Mouse (Mus musculus) liver, embryonic 14.5 days (tissue): ENCODE measurements around the gene AI593442.

ENCODE experiments used
- CTCF ChIP-seq: IDR thresholded peaks from 2 replicates; pipeline ENCODE4 v1.5.1; 2016; ENCODE audit warnings: antibody characterized with exemption, low read depth, control low read depth
- EP300 ChIP-seq: IDR thresholded peaks from 2 replicates; pipeline ENCODE4 v1.6.1; 2016; ENCODE audit warnings: antibody characterized with exemption, low read depth

DNA sequence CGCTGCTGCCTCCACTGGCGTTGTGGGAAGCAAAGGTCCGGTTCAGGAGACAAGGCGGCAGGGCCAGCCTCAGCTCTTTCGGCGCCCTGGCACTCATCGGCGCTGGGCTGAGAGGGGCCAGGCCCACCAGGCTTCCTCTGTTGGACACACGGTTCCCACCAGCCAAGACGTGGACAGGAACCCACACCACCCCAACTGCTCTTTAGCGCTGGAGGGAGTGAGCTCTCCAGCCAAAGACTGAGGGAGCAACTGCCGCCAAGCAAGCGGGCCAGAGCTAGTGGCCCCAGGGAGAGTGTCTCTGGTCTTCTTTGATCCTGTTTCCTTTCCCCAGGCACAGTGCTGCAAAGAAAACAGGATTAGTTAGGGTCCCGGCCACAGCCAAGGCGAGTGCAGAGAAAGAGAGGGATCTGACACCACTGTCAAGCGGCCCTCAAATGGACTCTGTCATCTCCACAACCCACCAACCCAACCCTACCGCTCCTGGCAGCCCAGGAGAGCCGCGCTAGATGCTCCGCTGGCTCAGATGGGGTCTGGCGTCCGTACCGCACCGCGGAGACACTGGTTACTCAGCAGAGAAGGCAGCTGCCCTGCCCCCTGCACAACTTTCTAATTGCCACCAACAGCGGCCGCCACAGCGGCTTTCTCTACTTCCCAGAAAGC lies 1.3 kb downstream of the AI593442 start:
- no peak for TF ChIP-seq EP300
- no peak for TF ChIP-seq CTCF
